Mouse (Mus musculus) thymus, postnatal 4 days (tissue): Measurements from ENCODE around the gene March10.

Experiments used
- DNase-seq: peaks from one replicate; pipeline ENCODE4 v3.0.0; 2021

March10 gene

DNA sequence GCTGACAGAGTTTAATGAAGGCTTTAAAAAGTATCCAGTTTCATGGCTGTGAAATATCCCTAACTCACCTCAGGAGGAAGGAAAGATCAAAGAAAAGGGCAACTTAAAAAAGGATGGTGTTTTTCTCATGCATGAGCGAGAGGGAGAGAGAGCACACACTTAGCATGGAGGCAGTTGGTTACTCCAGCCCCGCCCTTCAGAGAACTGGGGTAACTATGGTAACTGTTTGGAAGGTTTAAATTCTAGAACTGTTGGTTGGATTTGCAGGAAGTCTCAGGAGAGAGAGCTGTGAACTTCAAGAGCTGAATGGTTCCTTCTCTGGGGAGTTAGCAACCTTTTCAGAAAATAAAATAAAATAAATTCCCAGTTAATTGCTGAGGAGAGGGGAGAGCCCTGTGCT, 67.9 kb downstream of the March10 start:
- no peak for DNase-seq

DNA sequence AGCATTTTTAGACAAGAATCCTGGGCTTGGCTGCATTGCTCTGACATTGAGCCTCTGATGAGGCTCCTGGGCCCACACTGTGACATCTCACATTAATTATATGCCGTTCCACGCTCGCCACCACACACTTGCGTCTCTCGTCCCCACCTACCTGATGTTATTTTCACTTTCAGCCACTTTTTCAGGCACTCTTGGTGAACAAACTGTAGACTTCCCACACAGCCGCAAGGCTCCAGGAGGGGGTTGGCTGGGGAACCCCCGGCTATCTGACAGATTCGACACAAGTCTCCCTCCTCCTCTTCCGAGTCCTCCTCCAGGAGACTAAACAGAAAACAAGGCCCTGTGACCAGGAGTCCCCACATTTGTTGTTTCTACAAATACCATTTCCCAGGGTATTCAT, 71.3 kb downstream of the March10 start:
- no peak for DNase-seq

DNA sequence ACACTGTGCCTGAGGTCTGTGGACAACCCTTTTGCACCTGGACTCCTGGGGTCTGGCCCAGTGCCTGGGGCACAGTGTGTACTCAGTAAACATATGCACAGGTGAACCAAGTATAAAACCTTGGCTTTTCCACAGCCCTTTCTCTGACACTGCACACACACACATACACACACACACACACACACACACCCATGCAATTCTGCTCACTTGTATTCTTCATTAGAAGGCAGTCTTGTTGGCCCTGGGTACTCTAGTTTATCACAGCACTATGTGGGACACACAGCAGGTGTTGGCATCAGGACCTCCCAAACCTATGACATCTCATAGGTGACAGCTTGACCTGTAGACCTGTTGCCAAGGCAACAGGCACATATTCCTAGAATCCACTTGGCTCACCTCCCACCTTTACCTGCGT, 80.7 kb downstream of the March10 start:
- DNase-seq, result no peak

DNA sequence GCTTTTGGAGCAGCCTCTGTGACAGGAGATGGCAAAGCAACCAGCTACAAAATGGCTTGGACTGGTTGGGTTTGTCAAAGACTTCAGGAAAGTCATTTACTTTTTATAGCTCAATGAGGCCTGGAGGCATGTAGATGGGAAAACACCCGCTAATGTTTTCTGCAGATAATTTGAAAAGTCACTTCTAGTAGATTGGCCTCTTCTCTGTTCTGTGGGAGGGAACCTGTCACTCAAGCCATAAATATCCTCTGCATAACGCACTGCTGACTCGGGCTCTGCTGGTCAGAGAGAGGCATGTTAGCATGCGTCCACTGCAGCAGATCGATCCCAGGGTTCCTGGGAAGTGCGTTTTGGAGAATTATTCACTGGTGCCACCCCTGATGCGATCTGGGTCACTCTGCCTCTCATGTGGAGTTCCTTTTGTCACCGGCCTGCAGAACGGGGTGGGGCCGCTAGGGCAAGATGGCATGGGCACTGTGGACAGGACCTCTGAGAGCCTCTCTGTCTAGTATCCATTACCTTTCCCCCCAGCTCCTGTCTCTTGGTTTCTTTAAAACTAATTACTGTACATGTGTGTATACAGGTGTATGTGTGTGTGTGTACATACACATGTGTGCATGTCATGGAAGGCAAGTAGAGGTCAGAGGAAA, 81.9 kb downstream of the March10 start:
- DNase-seq, result no peak

DNA sequence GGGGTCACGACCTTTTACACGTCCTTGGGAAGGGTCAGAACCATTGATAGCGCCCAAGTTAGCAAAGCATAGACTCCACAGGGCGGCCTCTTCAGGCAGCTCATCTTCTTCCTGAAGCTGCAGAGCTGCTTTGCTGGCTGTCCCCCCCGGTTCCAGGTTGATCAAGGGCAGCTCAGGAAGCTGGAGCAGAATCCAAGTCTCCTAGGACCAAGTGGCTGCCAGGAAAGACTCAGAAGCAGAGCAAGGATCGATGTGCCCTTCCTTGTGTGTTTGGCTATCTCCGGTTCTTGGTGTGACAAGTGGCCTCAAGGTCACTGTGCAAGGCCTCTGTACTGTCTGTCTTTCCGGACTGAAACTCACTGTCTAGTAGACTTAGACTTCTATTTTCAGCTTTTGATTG, 82.7 kb downstream of the March10 start:
- DNase-seq, result no peak

DNA sequence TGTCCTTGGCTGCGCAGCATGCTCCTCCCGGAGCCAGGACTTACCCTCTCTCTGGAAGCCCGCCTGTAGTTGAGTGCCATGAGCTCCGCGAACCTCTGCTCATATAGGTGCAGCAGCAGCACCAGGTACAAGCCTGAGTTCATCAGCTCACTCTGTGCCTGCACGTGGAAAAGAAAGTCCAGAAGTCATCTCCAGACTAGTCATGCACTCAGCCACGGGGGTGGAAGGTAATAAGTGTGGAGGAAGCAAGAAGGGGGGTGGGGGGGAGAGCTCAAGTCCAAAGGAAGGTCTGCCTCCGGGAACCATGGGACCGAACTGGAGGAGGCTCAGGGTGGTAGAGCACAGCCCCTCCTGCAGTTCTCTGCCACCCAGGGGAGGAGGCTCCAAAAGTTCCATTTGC, 84.7 kb downstream of the March10 start:
- DNase-seq, result no peak

DNA sequence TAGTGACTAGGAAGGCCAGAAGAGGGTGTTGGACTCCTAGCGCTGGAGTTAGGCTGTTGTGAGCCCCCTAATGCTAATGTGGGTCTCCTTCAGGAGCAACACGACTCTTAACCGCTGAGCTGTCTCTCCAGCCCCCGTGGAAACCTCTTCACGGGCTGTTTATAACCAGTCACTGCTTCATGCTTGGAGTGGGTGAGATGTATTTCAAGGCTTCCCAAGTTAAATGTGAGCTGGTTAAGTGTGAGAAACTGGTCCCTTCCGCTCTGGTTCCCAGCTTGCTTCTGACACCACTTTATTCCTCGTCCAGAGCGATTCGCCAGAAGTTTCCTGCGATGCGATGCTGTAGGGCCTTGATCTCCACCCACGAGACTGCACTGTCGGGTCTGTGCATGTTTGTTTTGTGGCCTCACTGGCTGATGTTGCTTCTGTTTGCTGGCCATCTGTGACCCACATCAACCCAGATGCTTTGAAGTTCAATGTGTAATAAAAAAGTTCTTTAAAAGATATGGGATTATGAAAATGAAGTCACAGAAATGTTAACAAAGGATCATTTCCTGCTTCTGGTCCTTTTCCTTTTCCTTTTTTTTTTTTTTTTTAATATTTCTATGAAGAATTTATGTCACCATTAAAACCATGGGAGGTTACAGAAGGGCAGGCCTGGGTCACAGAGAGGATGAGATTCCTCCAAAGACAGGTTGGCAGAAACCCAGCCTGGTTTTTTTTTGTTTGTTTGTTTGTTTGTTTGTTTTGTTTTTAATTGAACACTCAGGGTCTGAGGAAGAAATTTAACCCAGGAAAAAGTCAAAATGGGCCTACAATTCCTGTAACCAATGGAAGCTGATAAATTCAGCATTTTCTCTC, 86.8 kb downstream of the March10 start:
- no peak for DNase-seq

DNA sequence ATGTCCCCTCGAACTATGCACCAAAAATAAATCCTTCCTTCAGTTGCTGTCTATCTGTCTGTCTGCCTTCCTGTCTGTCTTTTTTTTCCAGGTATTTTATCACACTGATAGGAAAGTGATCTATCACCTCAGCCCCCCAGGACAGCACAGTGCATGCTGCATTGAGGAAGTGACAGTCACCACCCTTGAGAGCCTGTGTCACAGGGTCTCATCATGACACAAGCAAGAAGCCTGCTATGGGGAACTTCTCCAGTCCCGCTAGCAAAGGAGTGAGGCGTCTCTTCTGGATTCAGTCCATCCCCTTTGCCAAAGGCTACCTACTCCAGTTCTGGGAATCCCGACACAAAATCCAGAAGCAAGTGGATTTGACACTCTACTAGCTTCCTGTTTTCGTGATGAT, 87.7 kb downstream of the March10 start:
- no peak for DNase-seq

DNA sequence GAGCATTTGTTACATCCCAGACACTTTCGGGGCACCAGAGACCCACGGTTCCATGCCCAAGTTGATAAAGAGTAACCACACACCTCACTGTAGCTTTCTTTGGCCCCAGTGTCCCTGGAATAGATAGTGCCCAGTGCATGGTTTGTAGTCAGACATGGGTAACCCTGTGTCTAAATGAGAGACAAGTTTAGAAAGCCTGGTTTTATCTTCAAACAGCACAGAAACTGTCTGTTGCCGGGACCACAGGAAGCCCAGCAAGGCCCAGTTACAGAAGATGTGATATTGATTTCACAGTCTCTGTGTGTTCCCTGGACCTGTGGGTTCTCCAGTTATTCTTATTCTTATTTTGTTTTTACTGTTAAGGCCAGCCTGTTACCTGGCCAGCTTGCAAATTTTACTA, 89.4 kb downstream of the March10 start:
- no peak for DNase-seq

DNA sequence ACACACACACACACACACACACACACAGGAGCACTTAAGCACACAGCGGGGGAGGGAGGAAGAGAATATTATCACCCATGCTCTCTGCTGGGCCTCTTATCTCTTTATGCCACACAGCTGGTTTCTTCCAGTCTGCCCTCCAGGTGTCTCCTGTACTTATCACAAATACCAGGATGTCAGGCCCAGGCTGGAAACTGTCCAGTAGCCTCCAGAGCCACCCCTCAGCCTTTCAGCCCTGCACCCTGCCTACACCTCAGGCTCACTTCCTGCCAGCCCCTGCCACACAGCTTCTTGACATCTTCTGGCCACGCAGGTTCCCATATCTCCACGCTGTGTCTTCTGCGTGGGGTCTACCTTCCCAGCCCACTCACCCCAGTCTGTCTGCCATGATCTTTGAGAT, 90.5 kb downstream of the March10 start:
- peak; percentile 24 for DNase-seq

DNA sequence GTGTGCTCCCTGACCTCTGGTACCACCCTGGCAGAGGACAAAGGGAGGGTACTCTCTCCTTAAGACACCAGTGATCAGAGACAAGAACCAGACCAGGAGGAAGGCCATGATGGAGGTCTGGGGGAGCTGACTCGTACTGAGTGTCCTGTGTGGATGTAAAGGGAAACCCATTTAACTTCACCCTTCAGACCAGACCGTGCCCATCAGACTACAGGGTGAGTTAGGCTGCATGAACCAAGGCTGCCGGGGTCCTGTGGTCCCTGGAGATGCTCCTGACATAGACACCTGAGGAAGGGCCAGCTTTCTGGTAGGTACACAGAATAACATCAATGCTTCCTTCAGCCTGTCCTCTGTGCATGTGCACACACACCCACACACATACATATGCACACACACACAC, 90.9 kb downstream of the March10 start:
- no peak for DNase-seq

DNA sequence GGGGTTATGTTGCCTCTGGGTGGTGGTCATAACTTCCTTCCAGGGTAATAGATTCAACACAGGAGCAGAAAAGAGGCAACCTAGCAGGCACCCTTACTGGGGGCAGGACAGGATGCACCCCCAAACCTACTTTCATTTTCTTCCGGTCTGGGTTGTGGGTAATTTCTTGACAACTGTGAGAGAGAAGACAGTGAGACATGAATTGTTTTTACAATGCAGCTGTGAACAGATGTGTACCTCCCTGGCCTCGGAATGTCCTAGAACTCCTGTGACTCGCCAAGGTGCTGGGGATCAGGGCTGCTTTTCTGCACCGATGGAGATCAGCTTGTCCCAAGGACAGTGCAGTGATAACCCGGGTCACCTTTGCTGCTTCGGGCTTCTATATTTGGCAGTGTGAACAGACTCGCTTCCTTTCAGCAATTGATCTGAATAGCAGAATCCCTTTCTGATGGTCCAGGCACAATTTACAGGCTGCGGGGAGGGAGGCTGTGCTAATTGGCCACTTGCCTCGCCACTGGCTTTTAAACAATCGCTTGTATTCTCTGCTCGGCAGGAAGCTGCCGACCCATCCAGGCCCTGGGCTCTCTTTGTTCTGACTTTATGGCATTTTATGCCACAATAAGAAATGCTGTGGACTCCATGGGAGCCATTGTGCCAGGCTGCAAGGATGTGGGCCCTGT, 92.0 kb downstream of the March10 start:
- DNase-seq, result peak; percentile 42

DNA sequence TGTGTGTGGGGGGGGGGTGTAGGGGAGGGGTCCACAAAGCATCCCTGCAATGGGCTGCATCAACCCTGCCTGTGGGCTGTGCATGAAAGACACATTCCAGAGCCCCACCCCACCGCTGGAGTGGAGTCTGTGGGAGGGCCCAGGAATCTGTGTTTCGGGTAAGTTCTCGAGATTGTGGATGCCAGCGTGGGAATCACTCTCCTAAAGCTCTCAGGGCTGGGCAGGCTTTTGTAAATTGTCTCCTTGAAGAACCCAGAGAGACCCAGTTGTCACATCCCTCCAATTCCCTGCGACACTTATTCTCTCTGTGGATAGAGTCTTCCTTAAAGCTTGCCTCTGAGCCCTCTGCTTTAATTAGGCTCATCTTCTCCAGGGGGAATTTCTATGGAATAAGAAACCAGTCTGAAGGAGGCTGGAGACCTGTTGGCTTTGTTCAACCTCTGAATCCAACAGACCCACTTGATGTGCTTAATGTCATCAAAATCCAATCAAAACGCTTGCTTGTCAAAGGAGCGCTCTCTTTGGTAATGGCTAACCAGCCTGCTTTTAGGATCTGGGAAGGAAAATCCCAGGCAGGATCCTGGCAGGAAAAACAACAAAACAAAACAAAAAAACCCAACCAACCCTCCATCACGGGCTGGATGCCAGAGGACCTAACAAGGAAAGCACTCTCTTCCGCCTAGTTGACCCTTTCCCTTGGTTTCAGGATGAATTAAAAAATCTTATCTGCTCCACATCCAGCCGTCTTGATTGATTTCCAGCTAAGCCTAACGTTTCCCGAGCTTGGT, 92.7 kb downstream of the March10 start:
- no peak for DNase-seq

DNA sequence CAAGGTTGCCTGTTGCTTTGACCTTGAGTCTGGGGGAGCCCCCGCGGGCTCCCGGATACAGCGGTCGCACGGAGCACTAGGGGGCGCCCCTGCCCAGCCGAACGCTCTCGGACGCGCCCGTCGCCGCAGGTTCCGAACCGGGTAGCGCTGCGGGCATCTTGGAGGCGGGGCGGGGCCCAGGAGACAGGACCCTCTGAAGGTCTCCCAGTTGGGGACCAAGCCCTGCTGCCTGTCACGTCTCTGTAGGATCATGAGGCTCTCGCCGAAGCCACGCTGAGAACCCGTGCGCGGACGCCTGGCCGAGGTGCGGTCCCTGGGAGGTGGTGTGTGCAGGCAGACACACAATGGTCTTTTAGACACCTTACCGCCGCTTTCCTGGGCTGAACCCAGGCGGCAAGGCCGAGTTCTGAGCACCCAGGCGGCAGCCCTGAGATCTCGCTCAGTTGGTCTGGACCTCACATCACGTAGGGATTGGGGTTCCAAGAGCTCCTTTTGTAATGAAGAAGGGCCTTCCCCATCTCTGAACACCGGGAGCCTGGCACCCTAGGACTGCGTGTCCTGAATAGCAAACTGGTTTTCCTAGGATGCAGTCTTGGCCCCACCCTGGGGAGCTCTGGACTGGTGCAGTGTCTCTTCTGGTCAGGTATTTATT, 93.5 kb downstream of the March10 start:
- DNase-seq, result peak; percentile 94

DNA sequence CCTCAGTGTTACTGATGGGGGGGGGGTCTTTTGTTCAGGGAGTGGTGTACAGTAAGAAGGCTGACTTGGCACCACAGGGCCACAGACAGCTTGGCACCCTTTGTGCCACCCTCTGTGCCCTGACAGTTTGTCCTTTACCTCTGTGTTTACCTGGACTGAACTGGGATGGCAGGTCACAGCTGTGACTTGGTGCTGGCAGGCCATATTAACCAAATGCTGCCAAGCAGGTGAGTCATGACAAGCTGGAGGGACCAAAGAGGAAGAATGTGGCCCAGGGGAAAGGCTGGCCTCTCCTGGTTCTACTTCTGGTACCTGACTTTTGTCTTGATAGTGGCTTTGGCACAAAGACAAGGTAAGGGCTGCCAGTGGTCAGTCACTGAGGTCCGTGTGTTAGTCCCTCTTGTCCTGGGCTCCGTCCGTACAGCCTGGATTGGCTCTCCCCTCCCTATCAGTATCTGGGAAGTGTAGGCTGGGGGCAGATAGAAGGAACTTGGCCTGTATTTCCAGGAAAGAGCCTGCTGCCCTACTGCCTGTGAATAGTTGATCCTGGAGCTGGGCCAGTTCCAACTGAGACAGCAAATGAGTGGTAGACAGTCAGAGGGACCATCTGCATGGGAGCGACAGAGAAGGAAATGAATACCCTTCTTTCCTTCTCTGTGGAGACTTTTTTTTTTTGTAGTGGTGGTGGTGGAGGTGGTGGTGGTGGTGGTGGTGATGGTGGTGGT, 94.3 kb downstream of the March10 start:
- no peak for DNase-seq

DNA sequence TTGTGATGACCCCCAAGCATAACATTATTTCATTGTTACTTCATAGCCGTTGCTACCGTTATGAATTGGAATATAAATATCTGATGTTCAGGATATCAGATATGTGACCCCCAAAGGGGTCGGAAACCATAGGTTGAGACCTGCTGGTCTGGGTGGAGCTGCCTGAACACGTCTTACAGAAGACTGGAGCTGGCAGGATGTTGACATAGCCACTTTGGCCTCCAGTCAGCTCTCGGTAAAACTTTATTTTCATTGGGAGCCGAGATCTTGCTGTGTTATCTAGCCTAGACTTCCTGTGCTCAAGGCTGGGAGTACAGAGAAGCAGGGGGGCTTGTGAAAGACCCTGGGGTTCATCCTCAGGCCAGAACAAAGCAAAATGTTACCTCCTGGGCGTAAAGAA, 100.2 kb downstream of the March10 start:
- DNase-seq, result no peak

DNA sequence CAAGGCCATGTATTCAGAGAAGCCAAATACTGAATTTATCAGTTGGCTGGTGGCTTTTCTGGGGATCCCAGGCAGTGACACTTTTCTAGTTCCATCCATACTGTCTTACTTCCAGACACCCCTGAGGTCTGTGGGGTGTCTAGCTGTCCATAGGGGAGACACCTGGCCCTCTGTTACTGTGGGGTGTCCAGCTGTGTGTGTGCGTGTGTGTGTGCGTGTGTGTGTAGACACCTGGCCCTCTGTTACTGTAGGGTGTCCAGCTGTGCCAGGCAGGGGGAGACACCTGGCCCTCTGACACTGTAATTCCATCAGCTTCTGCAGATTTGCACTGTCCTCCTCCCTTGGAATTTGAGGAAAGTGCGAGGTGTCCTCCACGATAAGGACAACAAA, 102.6 kb downstream of the March10 start:
- DNase-seq, result no peak

DNA sequence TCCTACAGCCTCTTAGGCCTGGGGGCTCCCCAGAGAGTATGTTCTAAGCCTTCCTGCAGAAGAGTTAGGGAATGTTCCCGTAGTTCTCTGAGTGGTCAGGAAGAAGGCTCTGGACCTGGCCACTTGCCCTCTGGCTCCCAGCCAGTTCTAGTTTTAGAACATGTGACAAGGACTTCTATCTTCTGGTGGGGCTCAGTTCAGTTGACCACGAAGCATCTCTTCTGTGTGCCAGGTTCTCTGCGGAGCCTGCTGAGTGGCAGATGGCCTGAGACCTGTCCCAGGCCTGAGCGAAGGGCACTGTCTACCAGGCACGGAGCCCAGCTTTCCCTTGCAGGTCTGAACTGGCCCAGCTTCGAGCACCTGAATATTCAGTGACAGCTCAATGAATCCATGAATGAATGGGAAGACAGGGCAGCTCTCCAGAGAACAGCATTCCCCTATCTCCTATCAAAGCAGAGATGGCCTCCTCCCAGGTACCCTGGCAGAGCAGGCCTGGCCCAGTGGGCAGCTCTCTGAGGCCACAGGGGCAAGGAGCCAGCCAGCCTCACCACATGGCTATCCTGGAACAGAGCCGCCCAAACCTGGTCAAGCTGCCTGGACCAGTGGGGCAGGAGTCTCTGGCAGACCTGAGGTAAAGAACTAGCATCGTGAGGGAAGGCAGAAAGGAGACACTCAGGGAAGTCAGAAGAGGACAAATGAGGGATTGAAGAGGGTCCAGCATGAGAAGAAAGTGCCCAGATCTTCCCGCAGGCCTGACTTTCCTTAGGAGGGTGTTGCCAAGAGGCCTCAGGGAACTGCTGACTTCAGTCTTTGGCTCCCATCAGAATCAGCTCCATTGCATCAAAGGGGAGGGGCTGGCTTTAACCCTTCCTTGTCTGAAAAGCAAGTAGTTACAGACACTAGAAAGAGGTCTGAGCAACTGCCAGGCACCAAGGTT, 103.3 kb downstream of the March10 start:
- no peak for DNase-seq

DNA sequence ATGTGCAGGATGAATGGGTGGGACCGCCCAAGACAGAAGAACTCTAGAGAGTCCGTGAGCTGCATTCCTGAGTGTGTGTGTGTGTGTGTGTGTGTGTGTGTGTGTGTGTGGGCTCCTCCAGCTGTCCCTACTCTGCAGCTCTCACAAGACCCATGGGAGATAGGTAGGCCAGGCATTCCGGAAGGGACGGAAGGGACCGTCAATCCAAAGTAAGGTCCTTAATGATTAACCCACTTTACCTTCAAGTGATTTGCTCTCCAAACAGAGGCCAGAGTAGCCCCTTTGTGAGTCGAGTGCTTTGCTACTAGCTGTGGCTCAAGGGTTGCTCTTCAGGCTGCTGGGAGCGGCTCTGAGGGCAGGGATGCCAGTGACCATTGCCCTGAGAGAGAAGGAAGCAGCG, 104.4 kb downstream of the March10 start:
- DNase-seq, result no peak

DNA sequence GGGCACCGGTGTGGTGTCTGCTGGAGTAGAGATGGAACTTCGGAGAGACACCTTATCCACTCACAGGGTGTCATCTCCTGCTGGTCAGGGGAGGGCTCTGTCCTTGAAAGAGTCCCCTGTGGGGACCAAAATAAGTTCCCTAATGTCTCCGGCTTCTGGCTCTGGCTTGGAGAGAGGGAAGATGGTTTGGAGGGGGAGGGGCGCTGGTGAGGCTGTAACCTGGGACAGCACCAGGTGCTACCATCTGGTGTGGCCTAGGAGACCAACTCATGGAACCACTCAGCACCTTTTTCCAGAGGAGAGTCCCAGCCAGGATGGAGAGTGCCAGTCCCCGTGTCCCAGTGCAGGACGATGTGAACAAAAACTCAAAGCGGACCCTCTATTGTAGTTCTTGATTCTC, 105.9 kb downstream of the March10 start:
- DNase-seq, result no peak

DNA sequence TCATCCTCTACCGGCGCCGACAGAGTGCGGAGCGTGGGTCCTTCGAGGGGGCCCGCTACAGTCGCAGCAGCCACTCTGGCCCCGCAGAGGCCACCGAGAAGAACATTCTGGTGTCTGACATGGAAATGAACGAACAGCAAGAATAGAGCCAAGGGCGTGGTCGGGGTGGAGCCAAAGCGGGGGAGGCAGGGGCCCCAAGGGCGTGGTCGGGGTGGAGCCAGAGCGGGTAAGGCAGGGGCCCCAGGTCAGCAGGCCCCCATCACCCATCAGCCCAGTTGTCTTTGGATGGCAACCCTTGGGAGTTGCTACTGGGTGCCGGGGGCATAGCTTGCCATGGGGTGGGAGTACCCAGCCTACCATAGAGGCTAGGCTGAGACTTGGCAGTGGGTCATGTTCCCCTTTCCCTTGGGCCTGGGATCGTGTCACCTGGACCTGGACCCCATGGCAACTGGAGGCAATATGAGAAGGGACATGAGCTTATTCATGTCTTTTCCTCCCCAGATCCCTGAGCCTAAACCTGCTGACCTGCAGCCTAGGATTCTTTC, 106.7 kb downstream of the March10 start:
- no peak for DNase-seq
